Mouse (Mus musculus): ENCODE results near the gene Myl6b. TPM values are rescaled to one million over a fixed set of nuclear protein-coding genes. Genes with fewer than 3 reads are reported as not detected.

Myl6b gene
- polyA plus RNA-seq (2012; fragmentation: generic; extraction: Trizol), result 16.7 TPM
- long read RNA-seq, experiment 1, result 0 reads
- long read RNA-seq, experiment 2, result 0 reads

- Histone ChIP-seq H3K4me3 (ENCODE audit: insufficient read depth, poor library complexity, severe bottlenecking) (peak within 1 kb of the TSS; percentile 38), H3K27me3 (ENCODE audit: control insufficient read depth, insufficient read depth, insufficient read length) (no peaks in the 10 kb centered on the region), H3K79me2 (ENCODE audit: control insufficient read depth, insufficient read depth) (peaks cover 27% of the 10 kb centered on the region), H3K36me3 (ENCODE audit: control insufficient read depth, insufficient read depth) (no peaks in the 10 kb centered on the region), H3ac (ENCODE audit: control insufficient read depth, insufficient read length, low read depth) (peak within 1 kb of the TSS; percentile 71), H3K79me3 (ENCODE audit: low read depth) (peaks cover 10% of the 10 kb centered on the region)
- TF ChIP-seq MAX (IDR thresholded peaks at IDR 0.05) (peak; percentile 87), CTCF (IDR thresholded peaks at IDR 0.05; ENCODE audit: control insufficient read depth, insufficient read depth, insufficient read length) (no peak)
Measured at GRCm38 (mm10) chr10:128498590-128498989, at the start of gene Myl6b. Gene Myl6b (minus strand): TSS chr10:128498685.

DNA sequence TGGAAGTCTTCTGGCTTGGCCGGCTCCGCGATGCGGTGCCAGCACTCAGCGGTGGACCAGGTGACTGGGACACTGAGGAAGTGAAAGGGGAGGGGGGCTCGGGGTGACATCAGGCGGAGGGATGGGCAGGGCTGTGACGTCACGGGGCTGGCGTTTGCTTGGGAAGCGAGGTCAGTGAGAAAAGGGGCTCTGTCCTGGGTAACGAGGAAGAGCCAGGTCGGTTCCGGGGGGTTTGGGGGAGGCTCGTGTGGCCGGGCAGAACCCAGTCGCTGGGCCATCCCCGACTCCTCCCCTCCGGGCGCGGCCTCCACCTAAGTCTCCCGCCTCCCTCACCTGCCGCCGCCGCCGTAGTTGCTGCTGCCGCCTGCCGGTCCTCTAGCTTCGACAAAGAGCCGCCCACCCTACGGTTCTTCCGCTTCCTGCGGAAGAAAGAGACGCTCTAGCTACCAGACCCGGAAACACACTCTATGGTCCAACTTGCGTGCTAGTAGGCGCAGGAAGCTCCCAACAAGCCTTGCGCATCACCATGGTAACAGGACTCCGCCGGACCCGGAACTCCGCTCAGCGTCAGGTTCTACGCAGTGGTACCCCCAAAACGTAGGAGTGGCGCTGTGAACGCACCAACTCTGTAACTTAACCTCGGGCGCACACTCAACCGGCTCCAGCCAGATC, 49.0 kb upstream of the Myl6b start, which contains the start of gene Zc3h10:
Gene Zc3h10 (minus strand): TSS at position 414 of the 672 bp plus-strand sequence.
- Histone ChIP-seq H3K36me3 (ENCODE audit: control insufficient read depth, insufficient read depth) (peaks cover 39% of the 10 kb centered on the region), H3K79me3 (ENCODE audit: low read depth) (peaks cover 17% of the 10 kb centered on the region), H3K4me3 (ENCODE audit: insufficient read depth, poor library complexity, severe bottlenecking) (peak within 1 kb of the TSS; percentile 85), H3ac (ENCODE audit: control insufficient read depth, insufficient read length, low read depth) (peak within 1 kb of the TSS; percentile 89), H3K27me3 (ENCODE audit: control insufficient read depth, insufficient read depth, insufficient read length) (no peaks in the 10 kb centered on the region), H3K79me2 (ENCODE audit: control insufficient read depth, insufficient read depth) (peaks cover 50% of the 10 kb centered on the region)
- no peak for TF ChIP-seq CEBPB (IDR thresholded peaks at IDR 0.05; ENCODE audit: low read depth)
- no peak for TF ChIP-seq USF1 (IDR thresholded peaks at IDR 0.05; ENCODE audit: low read depth)
- TF ChIP-seq CTCF (IDR thresholded peaks at IDR 0.05; ENCODE audit: control insufficient read depth, insufficient read depth, insufficient read length), result peak; percentile 9
- TF ChIP-seq MAX (IDR thresholded peaks at IDR 0.05), result peak; percentile 57
- TF ChIP-seq MYOG (IDR thresholded peaks at IDR 0.05; ENCODE audit: control insufficient read depth, extremely low read depth, insufficient read length), result peak; percentile 2
- TF ChIP-seq MYOD1 (IDR thresholded peaks at IDR 0.05; ENCODE audit: control insufficient read depth, insufficient read length, low read depth), result no peak
- no peak for TF ChIP-seq FOSL1 (IDR thresholded peaks at IDR 0.05; ENCODE audit: insufficient read depth, low read length, poor library complexity, severe bottlenecking)

DNA sequence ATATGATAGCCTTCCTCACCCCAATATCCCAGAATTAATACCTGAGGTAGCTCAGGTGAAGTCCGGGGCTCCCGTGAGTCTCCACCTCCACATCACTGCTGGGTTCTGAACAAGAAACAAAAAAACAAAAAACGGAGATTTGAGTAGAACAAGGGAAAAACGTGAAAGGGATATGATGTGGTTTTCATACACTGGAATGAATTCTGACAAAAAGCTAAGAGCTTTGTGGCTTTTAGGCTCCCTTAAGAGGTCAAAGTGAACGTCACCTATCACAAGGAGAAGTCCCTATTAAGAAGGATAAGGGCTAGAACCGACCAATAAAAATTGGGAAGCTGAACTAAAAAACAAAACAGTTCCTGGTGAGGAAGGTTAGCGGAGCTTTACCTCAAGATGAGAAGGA, 48.3 kb upstream of the Myl6b start:
- peak overlapping the region; percentile 85 for H3K4me3 ChIP-seq (ENCODE audit: insufficient read depth, poor library complexity, severe bottlenecking)
- TF ChIP-seq MYOG (IDR thresholded peaks at IDR 0.05; ENCODE audit: control insufficient read depth, extremely low read depth, insufficient read length), result no peak
- H3K27me3 ChIP-seq (ENCODE audit: control insufficient read depth, insufficient read depth, insufficient read length), result no peaks in the 10 kb centered on the region
- H3K36me3 ChIP-seq (ENCODE audit: control insufficient read depth, insufficient read depth), result peaks cover 39% of the 10 kb centered on the region
- H3ac ChIP-seq (ENCODE audit: control insufficient read depth, insufficient read length, low read depth), result peak overlapping the region; percentile 73
- peaks cover 17% of the 10 kb centered on the region for H3K79me3 ChIP-seq (ENCODE audit: low read depth)
- H3K79me2 ChIP-seq (ENCODE audit: control insufficient read depth, insufficient read depth), result peaks cover 50% of the 10 kb centered on the region

DNA sequence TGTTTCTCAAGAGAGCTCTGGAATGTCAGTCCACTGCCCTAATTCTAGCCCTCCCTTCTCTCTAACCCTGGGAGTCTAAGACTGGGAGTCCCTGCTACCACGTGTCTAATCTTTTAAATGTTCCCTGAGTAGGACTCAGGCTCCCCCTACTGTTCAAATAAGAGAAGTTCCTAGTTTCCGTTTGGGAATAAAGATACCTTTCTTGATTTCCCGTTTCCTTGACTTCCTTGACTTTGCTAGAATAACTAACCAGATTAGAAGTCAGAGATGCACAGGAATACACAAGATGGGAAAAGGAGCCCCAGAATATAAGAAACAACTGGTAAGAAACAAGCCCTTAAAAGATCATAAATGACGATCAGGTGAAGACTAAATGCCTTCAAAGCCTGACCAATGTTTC, 47.9 kb upstream of the Myl6b start:
- peaks cover 17% of the 10 kb centered on the region for H3K79me3 ChIP-seq (ENCODE audit: low read depth)
- peaks cover 39% of the 10 kb centered on the region for H3K36me3 ChIP-seq (ENCODE audit: control insufficient read depth, insufficient read depth)
- H3K4me3 ChIP-seq (ENCODE audit: insufficient read depth, poor library complexity, severe bottlenecking), result peak overlapping the region; percentile 85
- TF ChIP-seq USF1 (IDR thresholded peaks at IDR 0.05; ENCODE audit: low read depth), result peak; percentile 90
- TF ChIP-seq MAX (IDR thresholded peaks at IDR 0.05), result peak; percentile 95
- TF ChIP-seq MYOG (IDR thresholded peaks at IDR 0.05; ENCODE audit: control insufficient read depth, extremely low read depth, insufficient read length), result no peak
- peak overlapping the region; percentile 73 for H3ac ChIP-seq (ENCODE audit: control insufficient read depth, insufficient read length, low read depth)
- H3K79me2 ChIP-seq (ENCODE audit: control insufficient read depth, insufficient read depth), result peaks cover 50% of the 10 kb centered on the region
- H3K27me3 ChIP-seq (ENCODE audit: control insufficient read depth, insufficient read depth, insufficient read length), result no peaks in the 10 kb centered on the region

DNA sequence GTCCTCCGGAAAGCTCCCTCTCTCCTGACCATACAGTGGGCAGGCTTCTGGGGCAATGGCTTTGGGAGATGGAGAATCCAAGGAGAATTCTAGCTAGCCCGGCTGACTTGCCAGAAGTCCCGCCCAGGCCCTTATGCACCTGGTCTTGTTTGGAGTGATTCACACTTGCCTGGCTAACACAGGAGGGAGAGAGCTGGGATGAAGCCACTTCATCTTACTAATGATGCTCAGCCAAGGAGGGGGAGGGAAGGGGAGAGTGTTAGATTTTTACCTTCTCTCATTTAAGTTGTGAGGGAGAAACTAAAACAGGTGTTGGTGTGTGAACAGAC, 47.0 kb upstream of the Myl6b start:
- Histone ChIP-seq H3K79me3 (ENCODE audit: low read depth) (peaks cover 17% of the 10 kb centered on the region), H3K36me3 (ENCODE audit: control insufficient read depth, insufficient read depth) (peaks cover 39% of the 10 kb centered on the region), H3K79me2 (ENCODE audit: control insufficient read depth, insufficient read depth) (peaks cover 50% of the 10 kb centered on the region), H3ac (ENCODE audit: control insufficient read depth, insufficient read length, low read depth) (no peak overlapping the region), H3K27me3 (ENCODE audit: control insufficient read depth, insufficient read depth, insufficient read length) (no peaks in the 10 kb centered on the region), H3K4me3 (ENCODE audit: insufficient read depth, poor library complexity, severe bottlenecking) (no peak overlapping the region)
- TF ChIP-seq FOSL1 (IDR thresholded peaks at IDR 0.05; ENCODE audit: insufficient read depth, low read length, poor library complexity, severe bottlenecking), result no peak
- TF ChIP-seq CEBPB (IDR thresholded peaks at IDR 0.05; ENCODE audit: low read depth), result no peak
- no peak for TF ChIP-seq CTCF (IDR thresholded peaks at IDR 0.05; ENCODE audit: control insufficient read depth, insufficient read depth, insufficient read length)

DNA sequence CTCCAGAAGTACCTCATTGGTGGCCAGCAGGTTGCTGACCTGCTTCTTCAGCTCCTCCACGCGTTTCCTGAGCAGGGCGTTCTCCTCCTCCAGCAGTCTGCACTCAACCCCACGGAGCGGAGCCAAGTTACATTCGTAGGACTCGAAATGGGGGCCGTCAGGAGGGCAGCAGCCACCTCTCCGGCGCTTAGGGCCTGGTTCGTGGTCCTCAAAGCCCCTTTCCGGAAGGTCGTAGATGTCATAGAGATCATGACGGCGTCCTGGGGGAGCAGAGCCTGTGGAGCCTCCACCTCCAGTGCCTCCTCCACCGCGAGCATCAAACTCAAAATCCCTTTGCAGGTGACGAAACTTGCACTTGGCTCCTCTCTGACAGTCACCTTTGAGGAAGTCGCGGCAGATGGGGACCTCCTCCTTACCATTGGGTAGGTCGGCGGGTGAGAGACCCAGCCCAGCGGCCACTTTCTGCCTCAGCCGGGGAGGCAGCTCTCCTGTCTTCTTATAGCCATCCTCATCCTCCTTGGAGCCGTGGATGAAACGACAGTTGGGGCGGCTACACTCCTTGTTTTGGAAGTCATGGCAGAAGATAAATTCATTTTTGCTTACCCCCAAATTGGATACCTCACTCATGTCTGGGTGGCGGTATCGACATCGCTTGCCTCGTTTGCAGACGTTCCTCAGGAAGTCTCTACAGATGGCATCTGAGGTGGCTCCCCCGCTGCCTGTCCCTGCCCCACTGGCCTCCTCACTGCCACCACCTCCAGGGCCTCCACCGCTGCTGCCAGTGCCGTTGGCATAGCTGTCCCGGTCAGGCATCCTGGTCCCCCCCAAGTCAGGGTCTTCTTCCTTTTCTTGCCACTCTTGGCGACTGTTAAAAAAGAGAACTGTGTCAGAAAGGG, 46.4 kb upstream of the Myl6b start:
- Histone ChIP-seq H3K79me2 (ENCODE audit: control insufficient read depth, insufficient read depth) (peaks cover 50% of the 10 kb centered on the region), H3K79me3 (ENCODE audit: low read depth) (peaks cover 17% of the 10 kb centered on the region), H3K36me3 (ENCODE audit: control insufficient read depth, insufficient read depth) (peaks cover 39% of the 10 kb centered on the region), H3ac (ENCODE audit: control insufficient read depth, insufficient read length, low read depth) (no peak overlapping the region), H3K4me3 (ENCODE audit: insufficient read depth, poor library complexity, severe bottlenecking) (no peak overlapping the region), H3K27me3 (ENCODE audit: control insufficient read depth, insufficient read depth, insufficient read length) (no peaks in the 10 kb centered on the region)
- TF ChIP-seq CEBPB (IDR thresholded peaks at IDR 0.05; ENCODE audit: low read depth) (no peak), USF1 (IDR thresholded peaks at IDR 0.05; ENCODE audit: low read depth) (no peak), MYOD1 (IDR thresholded peaks at IDR 0.05; ENCODE audit: control insufficient read depth, insufficient read length, low read depth) (no peak), MYOG (IDR thresholded peaks at IDR 0.05; ENCODE audit: control insufficient read depth, extremely low read depth, insufficient read length) (no peak), FOSL1 (IDR thresholded peaks at IDR 0.05; ENCODE audit: insufficient read depth, low read length, poor library complexity, severe bottlenecking) (no peak), MAX (IDR thresholded peaks at IDR 0.05) (no peak), CTCF (IDR thresholded peaks at IDR 0.05; ENCODE audit: control insufficient read depth, insufficient read depth, insufficient read length) (no peak)

All from C2C12 (cell line).